Mouse (Mus musculus): ENCODE results near the gene Psma3. TPM values are rescaled to one million over a fixed set of nuclear protein-coding genes. Genes with fewer than 3 reads are reported as not detected.

Gene Psma3
- polyA plus RNA-seq, 1 experiment from 2014 or later: 575 TPM

DNA sequence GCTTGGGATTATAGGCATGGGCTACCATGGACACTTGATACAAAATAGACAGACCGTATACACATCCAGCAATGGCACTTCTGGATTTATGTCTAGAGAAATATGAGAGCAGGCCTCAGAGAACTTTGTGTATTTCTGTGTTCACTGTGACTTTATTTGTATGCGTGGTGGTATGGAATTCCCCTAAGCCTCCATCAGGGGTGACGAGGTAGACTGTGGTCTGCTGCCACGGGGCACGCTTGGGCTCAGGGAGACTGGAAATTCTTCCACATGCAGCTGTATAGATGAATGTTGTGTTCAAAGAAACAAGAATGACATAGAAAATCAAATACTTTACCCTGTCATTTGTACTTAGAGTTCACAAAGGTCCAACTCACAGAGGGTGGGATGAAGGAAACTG is 56.3 kb downstream of the Psma3 start:
- no peak overlapping the region for H3K4me3 ChIP-seq (replicated peaks; ENCODE audit: low read length)
- H3K4me1 ChIP-seq (replicated peaks; ENCODE audit: control insufficient read depth, insufficient read depth, low read length): no peaks in the 10 kb centered on the region
- H3K27me3 ChIP-seq (replicated peaks; ENCODE audit: control insufficient read depth, insufficient read depth, low read length): no peaks in the 10 kb centered on the region
- H3K27ac ChIP-seq (ENCODE audit: low read length): no peak overlapping the region
- WGBS: 98% methylated on average over 5 of the region's 5 CpGs
- no peaks in the 10 kb centered on the region for H3K9me3 ChIP-seq (ENCODE audit: control insufficient read depth, low read length)
- no peak overlapping the region for H3K9ac ChIP-seq (replicated peaks; ENCODE audit: low read depth, low read length)
- ATAC-seq: no peak
- no peak overlapping the region for H3K4me2 ChIP-seq (ENCODE audit: low read length)
- H3K36me3 ChIP-seq (ENCODE audit: control insufficient read depth, insufficient read depth): peaks cover 8% of the 10 kb centered on the region

DNA sequence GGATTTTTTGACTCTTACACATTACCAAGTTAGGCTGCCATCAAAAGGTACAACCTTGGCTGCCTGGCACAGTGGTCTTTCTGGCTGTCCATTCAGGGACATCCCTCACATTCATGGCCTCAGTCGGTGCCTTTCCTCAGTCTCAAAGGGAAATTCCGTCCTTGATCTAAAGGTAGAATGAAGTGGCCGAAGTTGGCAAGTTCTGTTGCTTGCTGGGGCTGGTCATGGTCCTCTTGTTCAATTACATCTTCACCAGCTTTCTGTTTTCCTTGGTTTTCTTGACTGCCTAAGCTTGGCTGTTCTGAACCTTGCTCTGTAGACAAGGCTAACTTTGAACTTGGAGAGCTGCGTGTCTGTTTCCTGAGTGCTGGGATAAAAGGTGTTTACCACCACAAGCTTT is 61.4 kb downstream of the Psma3 start:
- H3K27ac ChIP-seq (ENCODE audit: low read length): no peak overlapping the region
- H3K4me3 ChIP-seq (replicated peaks; ENCODE audit: low read length): no peak overlapping the region
- WGBS: 86% methylated on average over 4 of the region's 4 CpGs
- peaks cover 19% of the 10 kb centered on the region for H3K36me3 ChIP-seq (ENCODE audit: control insufficient read depth, insufficient read depth)
- H3K9ac ChIP-seq (replicated peaks; ENCODE audit: low read depth, low read length): no peak overlapping the region
- H3K4me1 ChIP-seq (replicated peaks; ENCODE audit: control insufficient read depth, insufficient read depth, low read length): no peaks in the 10 kb centered on the region
- no peak for ATAC-seq
- no peaks in the 10 kb centered on the region for H3K9me3 ChIP-seq (ENCODE audit: control insufficient read depth, low read length)
- H3K4me2 ChIP-seq (ENCODE audit: low read length): no peak overlapping the region
- no peaks in the 10 kb centered on the region for H3K27me3 ChIP-seq (replicated peaks; ENCODE audit: control insufficient read depth, insufficient read depth, low read length)

DNA sequence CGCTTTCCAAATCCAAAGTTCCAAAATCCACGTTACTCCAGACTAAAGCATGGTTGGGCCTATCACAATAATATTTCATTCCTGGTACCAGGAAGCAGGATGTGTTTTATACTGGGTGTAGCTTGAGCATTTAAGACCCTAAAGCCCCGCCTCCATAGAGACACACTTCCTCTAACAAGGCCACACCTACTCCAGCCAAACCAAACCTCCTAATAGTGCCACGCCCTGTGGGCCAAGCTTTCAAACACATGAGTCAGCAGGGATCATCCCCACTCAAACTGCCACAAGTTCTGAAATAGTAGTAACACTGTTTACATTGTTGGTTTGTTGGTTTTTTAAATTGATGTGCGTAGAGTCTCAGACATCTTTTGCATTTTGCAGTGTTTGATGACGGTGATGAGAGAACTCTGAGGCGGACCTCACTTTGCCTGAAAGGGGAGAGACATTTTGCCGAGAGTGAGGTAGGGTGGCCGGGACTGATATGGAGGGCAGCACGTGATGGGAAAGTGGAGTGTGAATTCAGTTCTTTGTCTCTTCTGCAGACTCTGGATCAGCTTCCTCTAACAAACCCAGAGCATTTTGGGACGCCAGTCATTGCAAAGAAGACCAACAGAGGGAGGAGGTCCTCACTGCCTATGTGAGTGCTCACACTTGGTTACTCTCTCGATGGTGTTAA is 62.4 kb downstream of the Psma3 start:
- 94% methylated on average over 12 of the region's 12 CpGs for WGBS
- Histone ChIP-seq H3K36me3 (ENCODE audit: control insufficient read depth, insufficient read depth) (peaks cover 19% of the 10 kb centered on the region), H3K4me1 (replicated peaks; ENCODE audit: control insufficient read depth, insufficient read depth, low read length) (no peaks in the 10 kb centered on the region), H3K27ac (ENCODE audit: low read length) (no peak overlapping the region), H3K9me3 (ENCODE audit: control insufficient read depth, low read length) (no peaks in the 10 kb centered on the region), H3K4me2 (ENCODE audit: low read length) (no peak overlapping the region), H3K9ac (replicated peaks; ENCODE audit: low read depth, low read length) (no peak overlapping the region), H3K27me3 (replicated peaks; ENCODE audit: control insufficient read depth, insufficient read depth, low read length) (no peaks in the 10 kb centered on the region), H3K4me3 (replicated peaks; ENCODE audit: low read length) (no peak overlapping the region)
- ATAC-seq: no peak

DNA sequence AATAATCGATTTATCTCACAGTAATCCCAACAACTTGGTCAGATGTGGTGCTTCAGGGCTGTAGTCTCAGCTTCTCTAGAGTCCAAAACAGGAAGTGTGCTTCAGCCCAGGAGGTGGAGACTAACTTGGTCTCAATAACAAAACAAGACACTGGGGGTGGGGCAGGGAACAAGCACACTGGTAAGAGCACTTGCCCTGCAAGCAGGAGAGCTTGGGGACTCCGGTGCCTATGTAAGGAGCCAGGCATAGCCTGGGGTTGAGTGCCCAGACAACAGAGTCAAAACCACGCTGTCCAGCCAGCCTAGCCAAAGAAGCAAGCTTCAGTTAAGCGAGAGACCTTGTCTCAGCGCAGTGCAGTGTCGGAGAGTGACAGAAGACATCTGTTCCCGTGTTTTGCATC is 66.0 kb downstream of the Psma3 start:
- Histone ChIP-seq H3K27ac (ENCODE audit: low read length) (no peak overlapping the region), H3K36me3 (ENCODE audit: control insufficient read depth, insufficient read depth) (peaks cover 19% of the 10 kb centered on the region), H3K9ac (replicated peaks; ENCODE audit: low read depth, low read length) (no peak overlapping the region), H3K9me3 (ENCODE audit: control insufficient read depth, low read length) (no peaks in the 10 kb centered on the region), H3K4me2 (ENCODE audit: low read length) (no peak overlapping the region), H3K4me3 (replicated peaks; ENCODE audit: low read length) (no peak overlapping the region), H3K27me3 (replicated peaks; ENCODE audit: control insufficient read depth, insufficient read depth, low read length) (no peaks in the 10 kb centered on the region), H3K4me1 (replicated peaks; ENCODE audit: control insufficient read depth, insufficient read depth, low read length) (no peaks in the 10 kb centered on the region)
- ATAC-seq: no peak
- WGBS: 88% methylated on average over 7 of the region's 7 CpGs

DNA sequence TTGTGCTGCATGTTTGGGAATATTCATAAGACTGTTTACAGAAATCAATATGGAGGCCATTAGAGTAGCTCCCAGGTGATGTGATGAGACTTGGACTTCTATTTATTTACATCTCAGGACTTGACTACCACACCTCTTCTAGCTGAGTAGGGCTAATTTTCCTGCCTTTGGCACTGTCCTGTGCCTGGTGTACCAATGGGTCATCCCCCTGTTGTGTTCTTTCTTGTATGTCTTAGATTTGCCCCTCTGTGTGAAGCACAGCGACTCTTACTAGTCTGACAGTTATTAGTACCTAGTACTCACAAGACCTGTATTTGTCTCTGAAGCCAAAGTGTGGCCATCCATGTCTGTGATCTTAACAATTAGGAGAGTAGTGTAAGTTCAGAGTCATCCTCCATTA is 68.0 kb downstream of the Psma3 start:
- Histone ChIP-seq H3K9ac (replicated peaks; ENCODE audit: low read depth, low read length) (no peak overlapping the region), H3K27me3 (replicated peaks; ENCODE audit: control insufficient read depth, insufficient read depth, low read length) (no peaks in the 10 kb centered on the region), H3K27ac (ENCODE audit: low read length) (no peak overlapping the region), H3K36me3 (ENCODE audit: control insufficient read depth, insufficient read depth) (peaks cover 24% of the 10 kb centered on the region), H3K9me3 (ENCODE audit: control insufficient read depth, low read length) (no peaks in the 10 kb centered on the region), H3K4me3 (replicated peaks; ENCODE audit: low read length) (no peak overlapping the region), H3K4me1 (replicated peaks; ENCODE audit: control insufficient read depth, insufficient read depth, low read length) (peaks cover 6% of the 10 kb centered on the region), H3K4me2 (ENCODE audit: low read length) (no peak overlapping the region)
- ATAC-seq: no peak
- 94% methylated on average over 1 of the region's 1 CpGs for WGBS

DNA sequence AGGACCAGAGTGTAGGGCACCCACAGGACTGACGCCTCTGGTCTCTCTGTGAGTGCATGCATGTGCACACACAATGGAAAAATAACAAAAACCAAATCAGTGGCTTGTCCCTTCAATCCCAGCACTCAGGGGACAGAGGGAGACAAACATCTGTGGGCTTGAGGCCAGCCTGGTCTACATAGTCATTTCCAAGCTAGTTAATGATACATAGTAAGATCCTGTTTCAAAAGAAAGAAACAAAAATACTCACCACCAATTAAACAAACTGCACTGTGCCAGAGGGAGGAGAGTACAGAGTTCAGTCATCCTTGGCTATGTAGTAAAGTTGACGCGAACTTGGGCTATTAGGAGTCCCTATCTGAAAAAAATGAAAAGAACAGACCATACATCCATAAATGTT is 69.2 kb downstream of the Psma3 start:
- Histone ChIP-seq H3K36me3 (ENCODE audit: control insufficient read depth, insufficient read depth) (peaks cover 20% of the 10 kb centered on the region), H3K27me3 (replicated peaks; ENCODE audit: control insufficient read depth, insufficient read depth, low read length) (no peaks in the 10 kb centered on the region), H3K27ac (ENCODE audit: low read length) (no peak overlapping the region), H3K4me3 (replicated peaks; ENCODE audit: low read length) (no peak overlapping the region), H3K4me2 (ENCODE audit: low read length) (no peak overlapping the region), H3K9me3 (ENCODE audit: control insufficient read depth, low read length) (no peaks in the 10 kb centered on the region), H3K4me1 (replicated peaks; ENCODE audit: control insufficient read depth, insufficient read depth, low read length) (peaks cover 7% of the 10 kb centered on the region), H3K9ac (replicated peaks; ENCODE audit: low read depth, low read length) (no peak overlapping the region)
- 83% methylated on average over 3 of the region's 3 CpGs for WGBS
- ATAC-seq: no peak

DNA sequence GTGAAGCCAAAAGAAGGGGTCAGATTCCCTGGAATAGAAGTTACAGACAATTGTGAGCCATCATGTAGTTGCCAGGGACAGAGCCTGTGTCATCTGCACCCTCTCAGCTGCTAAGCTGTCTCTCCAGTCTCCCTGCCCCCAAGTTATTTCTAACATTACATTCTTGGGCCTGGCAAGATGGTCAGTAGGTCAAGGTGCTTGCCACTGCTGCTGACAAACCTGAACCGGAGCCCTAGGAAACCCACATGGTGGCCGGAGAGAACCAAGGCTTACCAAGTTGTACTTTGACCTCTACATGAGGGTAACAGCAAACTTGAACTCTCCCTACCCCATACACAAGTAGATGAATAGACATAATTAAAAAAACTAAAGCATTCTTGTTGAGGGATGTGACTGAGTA is 70.1 kb downstream of the Psma3 start:
- ATAC-seq: no peak

More for the DNA sequence above, 70.1 kb downstream of the Psma3 start:
- Histone ChIP-seq H3K27ac (ENCODE audit: low read length) (no peak overlapping the region), H3K27me3 (replicated peaks; ENCODE audit: control insufficient read depth, insufficient read depth, low read length) (no peaks in the 10 kb centered on the region), H3K4me2 (ENCODE audit: low read length) (no peak overlapping the region), H3K4me3 (replicated peaks; ENCODE audit: low read length) (no peak overlapping the region), H3K4me1 (replicated peaks; ENCODE audit: control insufficient read depth, insufficient read depth, low read length) (peaks cover 7% of the 10 kb centered on the region), H3K9me3 (ENCODE audit: control insufficient read depth, low read length) (no peaks in the 10 kb centered on the region), H3K36me3 (ENCODE audit: control insufficient read depth, insufficient read depth) (peaks cover 15% of the 10 kb centered on the region), H3K9ac (replicated peaks; ENCODE audit: low read depth, low read length) (no peak overlapping the region)
- WGBS: 95% methylated on average over 2 of the region's 2 CpGs

Other genes with a start within 250 kb of the Psma3 start
- gene Frmd6, start 149.1 kb upstream of the Psma3 start, polyA plus RNA-seq (2015; fragmentation: Nextera tagmentation; extraction: Ambion mirVana): 12.5 and 16.6 TPM in 2 replicates
- 199 and 240 TPM in 2 replicates for gene Actr10, start 36.8 kb upstream of the Psma3 start, polyA plus RNA-seq (2015; fragmentation: Nextera tagmentation; extraction: Ambion mirVana)
- 51.2 and 52.1 TPM in 2 replicates for gene Arid4a, start 41.4 kb downstream of the Psma3 start, polyA plus RNA-seq (2015; fragmentation: Nextera tagmentation; extraction: Ambion mirVana)
- not detected in 2 replicates for gene Tomm20l, start 136.8 kb downstream of the Psma3 start, polyA plus RNA-seq (2015; fragmentation: Nextera tagmentation; extraction: Ambion mirVana)
- 83.9 and 105 TPM in 2 replicates for gene Timm9, start 162.1 kb downstream of the Psma3 start, polyA plus RNA-seq (2015; fragmentation: Nextera tagmentation; extraction: Ambion mirVana)
- 18.4 and 18.6 TPM in 2 replicates for gene 2700049A03Rik, start 162.2 kb downstream of the Psma3 start, polyA plus RNA-seq (2015; fragmentation: Nextera tagmentation; extraction: Ambion mirVana)

Data from forebrain, embryonic 16.5 days (tissue).